Mouse (Mus musculus) G1E (cell line): ENCODE measurements around the gene Med20. TPM values are rescaled to one million over a fixed set of nuclear protein-coding genes. Genes with fewer than 3 reads are reported as not detected.

ENCODE experiments used
- ATAC-seq: 2 replicates; pipeline ENCODE4 v1.8.0; 2016; ENCODE audit warnings: mild to moderate bottlenecking; ENCODE audit not compliant: insufficient number of reproducible peaks, poor library complexity, low FRiP score, severe bottlenecking; ENCODE audit errors: extremely low read depth
- DNase-seq: peaks from one replicate; pipeline ENCODE4 v3.0.0; 2012; ENCODE audit warnings: low spot score
- H3K27me3 ChIP-seq: 2 replicates; pipeline ENCODE4 v1.6.1; 2012; ENCODE audit warnings: mild to moderate bottlenecking, low read length, inconsistent platforms; ENCODE audit not compliant: insufficient read depth
- H3K36me3 ChIP-seq: replicated peaks from 2 replicates; pipeline ENCODE3; 2012; ENCODE audit warnings: mild to moderate bottlenecking, inconsistent platforms
- H3K4me1 ChIP-seq: 2 replicates; pipeline ENCODE4 v1.6.1; 2012; ENCODE audit warnings: low read depth, low read length, inconsistent platforms, mixed read lengths; ENCODE audit not compliant: insufficient read depth
- H3K4me3 ChIP-seq: 2 replicates; pipeline ENCODE4 v1.5.1; 2012; ENCODE audit warnings: low read depth, mild to moderate bottlenecking, inconsistent platforms, low read length, moderate library complexity, mixed read lengths
- H3K9me3 ChIP-seq: replicated peaks from 2 replicates; pipeline ENCODE4 v1.6.1; 2012; ENCODE audit warnings: inconsistent platforms
- CTCF ChIP-seq: IDR thresholded peaks from 2 replicates; pipeline ENCODE4 v1.5.1; 2012; ENCODE audit warnings: low read depth, low read length, inconsistent platforms, mixed read lengths
- GATA1 ChIP-seq: IDR thresholded peaks from 2 replicates; pipeline ENCODE4 v1.6.1; 2012; ENCODE audit warnings: borderline replicate concordance, low read length, inconsistent platforms, mixed read lengths
- GATA2 ChIP-seq: IDR thresholded peaks from 2 replicates; pipeline ENCODE4 v1.6.1; 2012; ENCODE audit warnings: low read depth, low read length, inconsistent platforms, borderline replicate concordance
- POLR2AphosphoS5 ChIP-seq: IDR thresholded peaks from 2 replicates; pipeline ENCODE4 v1.6.1; 2012; ENCODE audit warnings: low read depth, low read length, inconsistent platforms; ENCODE audit not compliant: insufficient replicate concordance
- TAL1 ChIP-seq: conservative IDR thresholded peaks from 2 replicates; pipeline ENCODE4 v1.6.1; 2012; ENCODE audit warnings: low read depth, low read length, inconsistent platforms, mixed read lengths
- polyA plus RNA-seq: library from polyadenylated mRNA; stranded (reverse); fragments of >175 nt; gene quantifications from 2 replicates; pipeline ENCODE4 v1.2.3, GENCODE M21; 2012
- total RNA-seq, 2 experiments: library from RNA; stranded (forward) in 1 of 2; stranded (reverse) in 1 of 2; fragments of 200-1000 nt in 1 of 2; fragments of >200 nt in 1 of 2; fragmentation: Nextera tagmentation in 1 of 2; gene quantifications; 2 replicates each; pipeline ENCODE4 v1.2.3; 2014 to 2017

The Med20 gene
- total and polyA plus RNA-seq, 3 experiments: 9.9 to 60.8 (median 38.8) TPM

DNA sequence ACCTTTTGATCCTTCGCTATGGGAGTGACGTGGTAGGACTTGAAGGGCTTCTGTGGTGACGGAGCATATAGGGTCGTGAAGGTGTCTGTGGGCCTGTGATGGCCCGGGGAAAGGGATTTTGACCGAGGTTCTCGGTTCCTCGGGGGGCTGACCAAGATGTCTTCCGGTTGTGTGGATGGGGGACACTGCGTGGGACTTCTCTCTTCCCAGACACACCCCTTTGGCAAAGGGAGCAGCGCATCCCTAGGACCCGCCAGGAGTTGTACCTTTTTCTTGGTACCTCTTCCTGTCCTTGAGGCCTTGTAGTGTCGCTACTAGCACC is 240 bp downstream of the Med20 start:
- peaks cover 76% of the 10 kb centered on the region for H3K36me3 ChIP-seq
- H3K27me3 ChIP-seq: no peaks in the 10 kb centered on the region
- TF ChIP-seq CTCF: no peak
- peak overlapping the region; percentile 85 for H3K4me3 ChIP-seq
- no peak for ATAC-seq
- H3K9me3 ChIP-seq: no peaks in the 10 kb centered on the region
- H3K4me1 ChIP-seq: peaks cover 68% of the 10 kb centered on the region
- no peak for DNase-seq

GRCm38 (mm10) chr17:47614018-47614417 is 2.6 kb downstream of the Med20 start:
- H3K9me3 ChIP-seq: no peaks in the 10 kb centered on the region
- no peak for ATAC-seq
- TF ChIP-seq TAL1 (no peak), POLR2AphosphoS5 (no peak), GATA1 (no peak), GATA2 (no peak), CTCF (peak; percentile 87)
- H3K4me3 ChIP-seq: no peak overlapping the region
- no peak for DNase-seq
- H3K36me3 ChIP-seq: peaks cover 72% of the 10 kb centered on the region
- H3K4me1 ChIP-seq: peaks cover 74% of the 10 kb centered on the region
- no peaks in the 10 kb centered on the region for H3K27me3 ChIP-seq

DNA sequence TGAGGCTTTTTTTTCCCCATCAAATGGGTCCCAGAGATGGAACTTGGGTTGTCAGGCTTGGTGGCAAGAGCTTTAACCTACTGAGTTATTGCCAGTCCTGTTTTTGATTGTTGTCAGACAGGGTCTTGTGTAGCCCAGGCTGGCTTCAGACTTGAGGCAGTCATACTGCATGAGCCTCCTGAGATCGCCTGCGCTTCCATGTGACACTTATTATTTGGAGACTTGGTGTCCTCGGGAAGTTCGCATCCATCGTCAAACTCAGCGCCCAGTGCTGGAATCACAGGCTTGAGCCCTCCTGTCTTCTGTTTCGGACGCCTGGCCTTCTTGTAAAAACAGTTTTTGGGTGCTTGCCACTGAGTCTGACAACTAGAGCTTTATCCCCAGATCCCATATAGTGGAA is 4.7 kb downstream of the Med20 start:
- DNase-seq (no peak), ATAC-seq (no peak)
- TF ChIP-seq GATA1 (no peak), GATA2 (no peak), TAL1 (no peak), POLR2AphosphoS5 (no peak), CTCF (no peak)
- Histone ChIP-seq H3K27me3 (no peaks in the 10 kb centered on the region), H3K9me3 (no peaks in the 10 kb centered on the region), H3K4me1 (peaks cover 68% of the 10 kb centered on the region), H3K36me3 (peaks cover 83% of the 10 kb centered on the region), H3K4me3 (no peak overlapping the region; the same call in 1 of the 2 replicates)

- H3K27me3 ChIP-seq: no peaks in the 10 kb centered on the region
- H3K4me1 ChIP-seq: peaks cover 68% of the 10 kb centered on the region
- peaks cover 88% of the 10 kb centered on the region for H3K36me3 ChIP-seq
- ATAC-seq (no peak), DNase-seq (no peak)
- no peak overlapping the region for H3K4me3 ChIP-seq
- H3K9me3 ChIP-seq: no peaks in the 10 kb centered on the region
- no peak for TF ChIP-seq TAL1
- no peak for TF ChIP-seq GATA2
- no peak for TF ChIP-seq POLR2AphosphoS5
- TF ChIP-seq GATA1: no peak
- TF ChIP-seq CTCF: no peak
These were observed 5.3 kb downstream of the Med20 start for GRCm38 (mm10) chr17:47616652-47617051.

GRCm38 (mm10) chr17:47617605-47618307 is 6.4 kb downstream of the Med20 start:
- DNase-seq (no peak), ATAC-seq (peak; percentile 84)
- Histone ChIP-seq H3K36me3 (peaks cover 93% of the 10 kb centered on the region), H3K27me3 (no peaks in the 10 kb centered on the region), H3K4me3 (peak overlapping the region; percentile 11; the same call in 1 of the 2 replicates), H3K9me3 (no peaks in the 10 kb centered on the region), H3K4me1 (peaks cover 62% of the 10 kb centered on the region)
- TF ChIP-seq GATA2: no peak
- TF ChIP-seq TAL1: peak; percentile 72

- no peaks in the 10 kb centered on the region for H3K9me3 ChIP-seq
- TF ChIP-seq GATA1 (no peak), CTCF (no peak), TAL1 (no peak)
- ATAC-seq (no peak), DNase-seq (no peak)
- H3K4me3 ChIP-seq: no peak overlapping the region; the same call in 1 of the 2 replicates
- H3K36me3 ChIP-seq: peaks cover 93% of the 10 kb centered on the region
- H3K27me3 ChIP-seq: no peaks in the 10 kb centered on the region
- peaks cover 52% of the 10 kb centered on the region for H3K4me1 ChIP-seq
These were observed 7.4 kb downstream of the Med20 start for GRCm38 (mm10) chr17:47618556-47619311.
